Mouse (Mus musculus) kidney, adult 2 months (tissue): ENCODE measurements around the gene Tec.

Experiments
- CTCF ChIP-seq: fragments of 200-500 bp; conservative IDR thresholded peaks from 2 replicates; pipeline ENCODE4 v1.5.1; 2011; ENCODE audit warnings: low read depth, mild to moderate bottlenecking, control low read depth, low read length, moderate library complexity, mixed read lengths; ENCODE audit not compliant: insufficient read depth, insufficient read length
- POLR2A ChIP-seq: fragments of 200-500 bp; IDR thresholded peaks from one replicate; pipeline ENCODE4 v1.6.1; 2011; ENCODE audit warnings: low read depth, low read length, control low read depth

- no peak for TF ChIP-seq POLR2A
- no peak for TF ChIP-seq CTCF
Measured at GRCm38 (mm10) chr5:72844294-72844693, 24.0 kb downstream of the Tec start.
